Mouse (Mus musculus): ENCODE measurements around the gene Msrb2.

The Msrb2 gene

DNA sequence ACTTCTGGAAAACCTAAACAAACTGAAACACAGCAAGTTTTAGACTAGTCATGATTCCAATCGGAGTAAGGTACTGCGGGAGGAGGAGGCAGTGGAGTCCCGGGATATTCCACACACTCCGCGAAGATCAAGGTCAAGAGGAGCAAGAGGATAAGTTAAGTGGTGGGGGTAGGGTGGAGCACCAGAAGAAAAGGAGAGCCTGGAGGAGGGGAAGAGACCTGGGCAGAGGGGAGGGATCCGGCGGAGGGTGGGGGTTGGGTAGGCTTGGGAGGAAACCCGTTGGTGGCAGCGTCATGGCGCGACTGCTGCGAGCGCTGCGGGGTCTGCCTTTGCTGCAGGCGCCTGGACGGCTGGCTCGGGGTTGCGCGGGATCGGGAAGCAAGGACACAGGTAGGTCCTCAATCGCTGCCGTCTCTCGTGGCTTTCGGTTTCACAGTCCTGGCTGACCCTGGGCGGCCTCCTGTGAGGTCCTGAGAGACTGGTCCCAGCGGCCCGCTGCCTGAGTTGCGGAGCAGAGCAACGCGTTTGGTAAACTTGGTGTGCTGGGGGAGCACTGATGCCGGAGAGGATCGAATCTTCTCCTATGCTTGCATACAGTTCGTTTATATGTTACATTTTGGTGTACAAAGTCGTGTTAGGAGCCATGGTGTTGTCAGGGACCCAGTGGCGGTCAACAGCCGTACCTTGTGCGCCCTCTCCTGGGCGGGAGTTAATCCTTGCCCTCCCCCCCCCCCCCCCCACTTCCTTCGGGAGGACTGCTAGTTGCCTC is at the start of gene Msrb2:
TSS of gene Msrb2 (plus strand) at position 51 of the 769 bp plus-strand sequence.
- peak; percentile 98 for DNase-seq

GRCm38 (mm10) chr2:19322448-19322847 is 48.8 kb upstream of the Msrb2 start:
- no peak for DNase-seq

DNA sequence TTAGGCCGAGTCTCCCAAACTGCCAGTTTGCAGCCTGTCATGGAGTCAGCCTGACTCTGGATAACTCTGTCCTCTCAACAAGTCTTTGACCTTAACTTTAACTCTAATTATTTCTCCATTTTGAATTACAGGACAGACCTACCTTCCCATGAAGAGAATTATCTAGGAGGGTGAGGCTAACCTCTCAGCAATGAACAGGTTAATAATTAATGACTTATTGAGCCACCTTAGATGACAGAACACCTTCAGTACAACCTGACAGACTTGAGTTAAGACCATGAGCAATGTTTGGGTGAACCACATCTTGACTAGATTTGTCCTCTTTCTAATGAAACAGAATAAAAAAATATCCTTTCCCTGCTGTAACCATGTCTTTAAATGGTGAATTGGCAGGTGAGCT is 44.9 kb upstream of the Msrb2 start:
- DNase-seq: no peak

GRCm38 (mm10) chr2:19327811-19328210 is 43.4 kb upstream of the Msrb2 start:
- DNase-seq: no peak

- DNase-seq: peak; percentile 94
Observed at GRCm38 (mm10) chr2:19343901-19344635, 27.2 kb upstream of the Msrb2 start.

DNA sequence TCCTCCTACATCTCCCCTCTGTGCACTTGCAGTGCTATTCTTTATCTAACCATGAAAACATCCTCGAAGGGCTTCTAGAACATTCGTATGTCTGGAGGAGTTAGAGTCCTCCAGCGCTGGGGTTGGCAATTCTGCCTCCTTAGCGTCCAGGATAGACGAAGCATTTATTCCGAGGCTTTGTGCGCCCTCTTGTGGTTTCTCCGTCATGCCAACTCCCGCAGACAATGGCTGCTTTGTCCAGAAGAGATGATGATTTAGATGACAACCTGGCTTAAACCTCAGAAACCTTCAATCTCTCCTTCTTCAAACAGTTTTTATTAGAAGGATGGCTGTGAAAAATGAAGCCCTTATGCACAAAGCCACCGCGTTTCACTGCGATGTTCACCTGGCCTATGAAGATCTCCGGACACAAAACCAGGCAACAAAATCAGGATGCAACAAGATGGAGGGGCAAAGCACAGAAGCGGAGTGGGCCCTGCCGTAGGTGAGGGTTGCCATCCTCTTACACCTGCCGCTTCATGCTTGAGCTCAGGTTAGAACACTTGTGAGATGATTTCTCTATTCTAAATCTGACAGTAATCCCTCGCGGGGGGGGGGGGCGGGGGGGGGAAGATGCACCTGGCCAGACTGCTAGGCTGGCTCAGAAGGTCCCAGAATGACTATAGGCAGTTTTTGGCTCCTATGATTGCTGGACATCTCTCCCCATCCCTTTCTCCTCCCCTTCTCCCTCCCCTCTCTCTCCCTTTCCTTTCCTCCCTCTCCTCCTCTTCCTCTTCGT is 26.4 kb upstream of the Msrb2 start:
- DNase-seq: peak; percentile 97

DNA sequence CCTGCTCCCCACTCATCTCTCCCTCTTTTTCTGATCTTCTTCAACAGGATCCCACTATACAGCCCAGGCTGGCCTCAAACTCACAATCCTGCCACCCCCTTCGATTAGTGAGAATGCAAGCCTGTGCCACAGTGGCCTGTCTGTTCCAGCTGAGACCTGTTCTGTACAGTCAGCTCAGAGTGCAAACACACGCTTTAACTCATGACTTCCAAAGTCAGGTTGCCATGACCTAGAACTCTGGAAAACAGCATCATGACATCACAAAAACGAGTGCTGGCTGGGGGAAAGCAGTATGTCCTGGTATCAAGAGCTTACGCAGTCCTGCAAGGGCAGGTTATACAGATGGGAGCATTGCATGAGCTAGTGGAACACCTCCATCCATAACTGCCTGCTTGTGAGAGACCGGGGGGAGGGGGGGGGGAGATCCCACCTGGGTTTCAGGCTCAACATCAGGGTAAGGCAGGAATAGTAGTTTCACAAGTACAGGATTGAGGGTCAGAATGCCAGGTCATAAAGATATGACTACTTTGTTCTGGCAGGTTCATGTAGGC is 25.8 kb upstream of the Msrb2 start:
- DNase-seq: no peak

GRCm38 (mm10) chr2:19348454-19348853 is 22.8 kb upstream of the Msrb2 start:
- no peak for DNase-seq

DNA sequence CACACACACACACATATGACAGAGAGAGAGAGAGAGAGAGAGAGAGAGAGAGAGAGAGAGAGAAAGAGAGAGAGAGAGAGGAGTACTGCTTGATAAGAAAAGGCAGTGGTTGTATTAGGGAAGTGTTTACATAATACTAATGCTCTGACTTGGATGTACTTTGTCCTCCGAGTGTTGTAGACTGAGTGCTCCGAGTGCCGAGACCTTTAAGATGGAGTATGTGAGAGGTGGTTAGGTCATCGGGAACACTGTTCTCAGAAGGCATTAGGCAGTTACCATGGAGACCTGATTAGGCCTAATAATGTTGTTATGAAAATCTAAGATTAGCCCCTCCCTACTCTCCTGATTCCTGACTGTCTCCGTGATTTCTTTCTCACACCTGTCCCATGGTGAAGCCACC is 21.1 kb upstream of the Msrb2 start:
- DNase-seq: no peak

GRCm38 (mm10) chr2:19351615-19352253 is 19.5 kb upstream of the Msrb2 start:
- peak; percentile 92 for DNase-seq

- no peak for DNase-seq
Observed at GRCm38 (mm10) chr2:19353158-19353557, 18.1 kb upstream of the Msrb2 start.

DNA sequence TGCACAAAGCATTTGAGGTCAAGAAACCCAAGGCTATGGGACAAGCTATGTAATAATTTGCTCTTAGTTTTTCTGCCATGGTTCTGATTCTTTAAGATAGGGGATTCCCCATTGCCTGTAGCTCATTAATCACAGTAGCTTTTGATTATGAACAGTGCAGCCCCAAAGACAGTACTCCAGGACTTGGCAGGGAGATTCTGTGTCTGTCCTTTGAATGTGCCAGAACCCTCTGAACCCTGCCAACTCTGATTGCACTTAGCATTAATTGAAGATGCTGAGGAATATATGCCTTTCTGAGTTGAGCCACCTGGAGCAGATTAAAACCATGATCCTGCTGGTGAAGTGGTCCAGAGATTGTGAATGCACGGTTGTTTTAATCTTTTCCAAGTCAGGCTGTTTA is 8.4 kb upstream of the Msrb2 start:
- no peak for DNase-seq

DNA sequence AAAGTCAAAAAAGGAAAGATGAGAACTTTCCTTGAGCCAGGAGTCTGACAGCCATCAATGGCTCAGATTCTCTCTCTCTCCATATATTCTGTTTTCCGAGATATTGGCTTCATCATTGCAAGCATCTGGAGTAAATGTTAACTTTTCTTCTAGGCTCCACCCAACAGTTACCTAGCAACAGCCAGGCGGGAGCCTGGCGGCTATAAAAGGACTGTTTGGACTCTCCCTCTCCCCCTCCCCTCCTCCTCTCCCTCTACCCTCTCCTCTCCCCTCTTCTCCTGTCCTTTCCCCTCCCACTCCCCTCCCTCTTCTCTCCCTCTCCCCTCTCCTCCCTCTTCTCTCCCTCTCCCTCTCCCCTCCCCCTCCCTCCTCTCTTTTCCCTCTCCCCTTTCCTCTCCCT is 4.8 kb upstream of the Msrb2 start:
- DNase-seq: no peak

- DNase-seq: no peak
Observed at GRCm38 (mm10) chr2:19367114-19367513, 4.1 kb upstream of the Msrb2 start.

- DNase-seq: no peak
Observed at GRCm38 (mm10) chr2:19373695-19374094, 2.5 kb downstream of the Msrb2 start.

GRCm38 (mm10) chr2:19380446-19380950 is 9.3 kb downstream of the Msrb2 start:
- no peak for DNase-seq

- no peak for DNase-seq
Observed at GRCm38 (mm10) chr2:19380986-19381385, 9.7 kb downstream of the Msrb2 start.

DNA sequence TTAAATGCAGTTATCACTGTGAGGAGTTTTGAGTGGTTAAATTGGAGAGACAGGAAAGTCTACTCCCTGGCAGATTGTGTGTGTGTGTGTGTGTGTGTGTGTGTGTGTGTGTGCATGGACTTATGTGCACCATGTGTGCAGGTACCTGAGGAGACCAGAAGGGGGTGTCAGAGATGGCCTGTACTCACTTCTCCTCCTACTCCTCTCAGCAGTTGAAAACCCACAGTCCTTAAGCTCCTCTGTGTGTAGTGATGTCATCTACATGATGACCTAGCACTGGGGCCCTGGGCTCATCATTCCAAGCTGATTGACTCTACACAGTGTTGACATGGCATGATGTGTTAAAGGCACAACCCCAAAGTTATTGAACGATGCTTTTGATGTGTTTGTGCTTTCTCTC is 11.0 kb downstream of the Msrb2 start:
- DNase-seq: no peak

DNA sequence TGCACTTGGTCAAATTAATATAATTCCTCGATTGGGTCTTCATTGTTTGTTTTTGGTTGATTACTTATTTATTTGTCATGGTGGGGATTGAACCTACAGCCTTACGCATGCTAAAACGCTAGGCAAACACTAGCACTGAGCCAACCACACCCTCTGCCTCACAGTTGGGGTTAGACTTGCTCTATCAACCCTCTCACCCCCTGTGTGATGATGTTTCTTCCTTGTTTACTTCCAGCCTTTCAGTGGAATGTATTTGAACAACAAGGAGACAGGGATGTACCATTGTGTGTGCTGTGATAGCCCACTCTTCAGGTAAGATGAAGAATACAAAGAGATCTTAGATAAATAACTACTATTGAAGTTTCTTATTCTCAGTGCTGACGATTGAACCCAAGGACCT is 11.8 kb downstream of the Msrb2 start:
- DNase-seq: no peak

GRCm38 (mm10) chr2:19385772-19386171 is 14.5 kb downstream of the Msrb2 start:
- DNase-seq: no peak

GRCm38 (mm10) chr2:19388329-19389103 is 17.3 kb downstream of the Msrb2 start:
- DNase-seq: peak; percentile 89
